Mouse (Mus musculus) liver, embryonic 11.5 days (tissue): ENCODE data around the gene Tanc2. TPM values are rescaled to one million over a fixed set of nuclear protein-coding genes. Genes with fewer than 3 reads are reported as not detected.

Experiments
- ATAC-seq: fragments of 200-750 bp; cut with Nextera tagmentation; replicated peaks from 2 replicates; pipeline ENCODE4 v1.8.0; 2017; ENCODE audit warnings: moderate number of reproducible peaks, mild to moderate bottlenecking, moderate TSS enrichment, moderate library complexity; ENCODE audit not compliant: low FRiP score
- DNase-seq: peaks from one replicate; pipeline ENCODE4 v3.0.0-alpha.2; 2017; ENCODE audit warnings: low spot score
- H3K27ac ChIP-seq: fragments of 300-500 bp; sonication (generic); 2 replicates; pipeline ENCODE4 v1.5.1; 2014; ENCODE audit warnings: mild to moderate bottlenecking, low read depth, low read length, control low read depth
- H3K27me3 ChIP-seq: fragments of 300-500 bp; sonication (generic); replicated peaks from 2 replicates; pipeline ENCODE4 v1.6.1; 2014; ENCODE audit warnings: low read length, mixed read lengths; ENCODE audit not compliant: control insufficient read depth, insufficient read depth
- H3K36me3 ChIP-seq: fragments of 300-500 bp; sonication (generic); 2 replicates; pipeline ENCODE4 v1.6.1; 2014; ENCODE audit warnings: mild to moderate bottlenecking, low read length, moderate library complexity, mixed read lengths; ENCODE audit not compliant: control insufficient read depth, insufficient read depth
- H3K4me1 ChIP-seq: fragments of 300-500 bp; sonication (generic); replicated peaks from 2 replicates; pipeline ENCODE4 v1.6.1; 2014; ENCODE audit warnings: low read length, mixed read lengths; ENCODE audit not compliant: control insufficient read depth, insufficient read depth
- H3K4me2 ChIP-seq: fragments of 300-500 bp; sonication (generic); 2 replicates; pipeline ENCODE4 v1.6.1; 2014; ENCODE audit warnings: mild to moderate bottlenecking, control low read depth, moderate library complexity
- H3K4me3 ChIP-seq: fragments of 300-500 bp; sonication (generic); 2 replicates; pipeline ENCODE4 v1.5.1; 2014; ENCODE audit warnings: low read depth, low read length, control low read depth
- H3K9ac ChIP-seq: fragments of 300-500 bp; sonication (generic); 2 replicates; pipeline ENCODE4 v1.6.1; 2014; ENCODE audit warnings: low read depth, low read length, control low read depth
- H3K9me3 ChIP-seq: fragments of 300-500 bp; sonication (generic); 2 replicates; pipeline ENCODE4 v1.6.1; 2016; ENCODE audit warnings: low read length, inconsistent platforms, mixed read lengths; ENCODE audit not compliant: control insufficient read depth
- WGBS: fragments of 180-500 bp; shearing (Covaris S2); extraction: QIAGEN DNeasy Blood & Tissue Kit; methylation state at CpG from one replicate; pipeline ENCODE4 v1.1.7; 2014; 5-methylcytosine and 5-hydroxymethylcytosine counted together
- polyA plus RNA-seq: library from polyadenylated mRNA; unstranded; fragments of >200 nt; fragmentation: Nextera tagmentation; extraction: Ambion mirVana; gene quantifications from 2 replicates; pipeline ENCODE4 v1.2.1, GENCODE M21; 2014

The Tanc2 gene
- polyA plus RNA-seq, 1 experiment from 2014 or later = 6.9 TPM

- no peak overlapping the region for H3K4me2 ChIP-seq
- H3K36me3 ChIP-seq = no peaks in the 10 kb centered on the region
- H3K9me3 ChIP-seq = no peaks in the 10 kb centered on the region
- no peak for DNase-seq
- H3K9ac ChIP-seq = no peak overlapping the region
- no peak for ATAC-seq
- WGBS = 37% methylated on average over 1 of the region's 1 CpGs
- no peak overlapping the region for H3K27ac ChIP-seq
- H3K4me1 ChIP-seq = no peaks in the 10 kb centered on the region
- no peaks in the 10 kb centered on the region for H3K27me3 ChIP-seq
- no peak overlapping the region for H3K4me3 ChIP-seq
These were observed 309.4 kb downstream of the Tanc2 start for GRCm38 (mm10) chr11:105899151-105899550.

DNA sequence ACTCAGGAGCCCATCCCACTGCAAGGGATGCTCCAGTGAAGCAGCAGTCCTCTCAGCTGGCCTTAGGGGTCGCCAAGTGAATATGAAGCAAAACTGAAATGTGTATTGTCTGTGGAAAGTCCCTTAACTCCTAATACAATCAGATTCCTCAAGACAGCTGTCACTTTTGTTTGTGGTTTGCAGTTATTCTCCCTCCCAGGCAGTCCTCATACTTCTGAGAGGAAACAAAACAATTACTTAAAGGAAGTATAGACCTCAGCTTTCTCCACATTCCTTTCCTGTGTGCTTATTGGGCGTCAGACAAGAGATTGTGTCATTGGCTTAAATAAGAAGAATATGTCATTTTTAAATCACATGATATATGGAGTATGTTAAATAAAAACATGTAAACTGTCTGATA lies 311.7 kb downstream of the Tanc2 start:
- Histone ChIP-seq H3K4me2 (no peak overlapping the region), H3K4me3 (no peak overlapping the region), H3K36me3 (no peaks in the 10 kb centered on the region), H3K9ac (no peak overlapping the region), H3K27me3 (no peaks in the 10 kb centered on the region), H3K9me3 (no peaks in the 10 kb centered on the region), H3K4me1 (no peaks in the 10 kb centered on the region), H3K27ac (no peak overlapping the region)
- no peak for DNase-seq
- 69% methylated on average over 2 of the region's 2 CpGs for WGBS
- no peak for ATAC-seq

- Histone ChIP-seq H3K4me1 (no peaks in the 10 kb centered on the region), H3K9ac (no peak overlapping the region), H3K27ac (no peak overlapping the region), H3K4me3 (no peak overlapping the region), H3K4me2 (no peak overlapping the region), H3K36me3 (no peaks in the 10 kb centered on the region), H3K9me3 (no peaks in the 10 kb centered on the region), H3K27me3 (no peaks in the 10 kb centered on the region)
- ATAC-seq (no peak), DNase-seq (no peak)
- WGBS = 77% methylated on average over 1 of the region's 1 CpGs
These were observed 313.2 kb downstream of the Tanc2 start for GRCm38 (mm10) chr11:105902956-105903355.

GRCm38 (mm10) chr11:105905529-105906213 lies 315.9 kb downstream of the Tanc2 start:
- Histone ChIP-seq H3K4me2 (no peak overlapping the region), H3K9ac (no peak overlapping the region), H3K9me3 (no peaks in the 10 kb centered on the region), H3K27me3 (no peaks in the 10 kb centered on the region), H3K4me3 (no peak overlapping the region), H3K27ac (no peak overlapping the region), H3K4me1 (no peaks in the 10 kb centered on the region), H3K36me3 (no peaks in the 10 kb centered on the region)
- ATAC-seq = no peak
- WGBS = 66% methylated on average over 4 of the region's 4 CpGs
- no peak for DNase-seq

- H3K9me3 ChIP-seq = no peaks in the 10 kb centered on the region
- H3K27me3 ChIP-seq = no peaks in the 10 kb centered on the region
- H3K4me3 ChIP-seq = no peak overlapping the region
- DNase-seq (no peak), ATAC-seq (no peak)
- WGBS = 77% methylated on average over 1 of the region's 1 CpGs
- H3K9ac ChIP-seq = no peak overlapping the region
- no peak overlapping the region for H3K27ac ChIP-seq
- no peaks in the 10 kb centered on the region for H3K4me1 ChIP-seq
- no peak overlapping the region for H3K4me2 ChIP-seq
- H3K36me3 ChIP-seq = no peaks in the 10 kb centered on the region
These were observed 317.6 kb downstream of the Tanc2 start for GRCm38 (mm10) chr11:105907381-105907780.

DNA sequence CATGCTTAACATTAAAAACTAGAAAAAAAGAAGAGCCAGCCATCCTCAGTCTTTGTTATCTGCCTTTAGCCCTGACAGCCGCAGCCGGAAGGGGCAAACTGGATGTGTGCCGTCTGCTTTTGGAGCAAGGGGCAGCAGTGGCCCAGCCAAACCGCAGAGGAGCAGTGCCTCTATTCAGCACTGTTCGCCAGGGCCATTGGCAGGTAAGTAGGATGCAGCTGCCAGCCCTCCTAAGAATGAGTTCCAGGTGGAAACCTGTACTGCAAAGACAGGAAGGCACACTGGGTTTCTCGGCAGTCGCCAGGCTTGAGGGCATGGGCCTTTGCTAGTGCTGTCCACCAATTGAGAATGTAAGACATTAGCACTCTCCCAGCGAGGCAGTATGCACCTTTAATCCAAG lies 319.1 kb downstream of the Tanc2 start:
- DNase-seq (no peak), ATAC-seq (no peak)
- no peak overlapping the region for H3K4me3 ChIP-seq
- H3K9ac ChIP-seq = no peak overlapping the region
- no peaks in the 10 kb centered on the region for H3K27me3 ChIP-seq
- 83% methylated on average over 8 of the region's 8 CpGs for WGBS
- H3K27ac ChIP-seq = no peak overlapping the region
- H3K4me2 ChIP-seq = no peak overlapping the region
- H3K9me3 ChIP-seq = no peaks in the 10 kb centered on the region
- H3K36me3 ChIP-seq = no peaks in the 10 kb centered on the region
- no peaks in the 10 kb centered on the region for H3K4me1 ChIP-seq

DNA sequence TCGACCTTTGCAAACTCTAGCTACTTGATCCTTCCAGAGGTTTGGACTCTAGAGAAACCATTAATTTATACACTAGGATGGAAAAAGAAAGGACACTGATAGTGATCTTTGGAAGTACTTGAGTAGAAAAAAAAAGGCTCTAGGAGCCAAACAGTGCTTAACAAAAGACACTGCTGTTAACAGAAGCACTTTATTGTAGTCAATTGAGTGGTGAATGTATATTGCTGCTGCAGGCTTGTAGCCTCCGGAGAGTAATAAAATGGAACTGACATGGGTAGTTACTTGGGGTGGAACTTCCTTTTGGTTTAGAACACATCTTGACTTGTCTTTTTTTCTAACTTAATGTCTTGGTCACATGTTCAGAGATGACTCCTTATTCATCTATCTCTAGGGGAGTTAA lies 319.8 kb downstream of the Tanc2 start:
- no peak overlapping the region for H3K9ac ChIP-seq
- H3K4me3 ChIP-seq = no peak overlapping the region
- H3K36me3 ChIP-seq = no peaks in the 10 kb centered on the region
- WGBS = 73% methylated on average over 2 of the region's 2 CpGs
- no peaks in the 10 kb centered on the region for H3K27me3 ChIP-seq
- no peaks in the 10 kb centered on the region for H3K9me3 ChIP-seq
- ATAC-seq (no peak), DNase-seq (no peak)
- no peak overlapping the region for H3K4me2 ChIP-seq
- no peak overlapping the region for H3K27ac ChIP-seq
- no peaks in the 10 kb centered on the region for H3K4me1 ChIP-seq

- Histone ChIP-seq H3K9ac (no peak overlapping the region), H3K4me2 (no peak overlapping the region)
These were observed 321.4 kb downstream of the Tanc2 start for GRCm38 (mm10) chr11:105911149-105911548.

GRCm38 (mm10) chr11:105911592-105912375 lies 322.0 kb downstream of the Tanc2 start:
- Histone ChIP-seq H3K27ac (no peak overlapping the region), H3K36me3 (no peaks in the 10 kb centered on the region), H3K4me3 (no peak overlapping the region), H3K9me3 (no peaks in the 10 kb centered on the region), H3K4me2 (no peak overlapping the region), H3K27me3 (no peaks in the 10 kb centered on the region), H3K4me1 (no peaks in the 10 kb centered on the region), H3K9ac (no peak overlapping the region)
- ATAC-seq (0 out of 2 replicates have a peak, but pooled peaks have one; percentile 45), DNase-seq (no peak)
- 35% methylated on average over 4 of the region's 4 CpGs for WGBS

More at GRCm38 (mm10) chr11:105911149-105911548, 321.4 kb downstream of the Tanc2 start:
- Histone ChIP-seq H3K4me3 (no peak overlapping the region), H3K27ac (no peak overlapping the region), H3K4me1 (no peaks in the 10 kb centered on the region), H3K27me3 (no peaks in the 10 kb centered on the region), H3K9me3 (no peaks in the 10 kb centered on the region), H3K36me3 (no peaks in the 10 kb centered on the region)
- no peak for ATAC-seq
- no peak for DNase-seq
